Mouse (Mus musculus): ENCODE data around the gene Erc2. TPM values are rescaled to one million over a fixed set of nuclear protein-coding genes. Genes with fewer than 3 reads are reported as not detected.

Gene Erc2
- polyA plus RNA-seq, 1 experiment: 0.53 TPM

DNA sequence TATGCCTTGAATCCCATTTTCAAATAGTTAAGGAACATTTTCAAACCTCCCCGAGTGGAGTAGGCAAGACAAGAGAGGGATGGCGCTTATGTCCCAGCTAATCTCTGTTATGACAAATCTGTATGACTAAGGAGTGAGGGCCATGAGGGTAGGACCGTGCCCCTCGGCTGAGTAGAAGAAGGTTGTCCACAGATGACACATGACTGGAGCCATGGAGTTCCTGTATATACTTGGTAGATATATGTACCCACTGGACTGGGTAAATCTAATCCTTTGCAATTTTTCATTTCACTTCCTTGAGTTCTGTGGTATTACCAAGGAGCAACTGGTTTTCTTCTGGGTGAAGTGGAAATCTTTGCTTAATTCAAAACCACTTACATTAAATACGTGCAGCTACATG, 872.0 kb downstream of the Erc2 start:
- Histone ChIP-seq H3K79me2 (ENCODE audit: control insufficient read depth, insufficient read depth) (no peaks in the 10 kb centered on the region), H3K4me2 (ENCODE audit: low read depth) (no peak overlapping the region), H3K4me3 (no peak overlapping the region), H3ac (ENCODE audit: control insufficient read depth, insufficient read length) (no peak overlapping the region), H3K36me3 (ENCODE audit: control insufficient read depth, insufficient read depth) (no peaks in the 10 kb centered on the region), H3K27me3 (ENCODE audit: control insufficient read depth, insufficient read depth, insufficient read length) (no peaks in the 10 kb centered on the region)
- TF ChIP-seq MYOG (IDR thresholded peaks at IDR 0.05; ENCODE audit: control insufficient read depth in 1 of 3, insufficient read depth in 1 of 3, insufficient read length in 2 of 3, low read depth in 2 of 3) (no peak), MAX (IDR thresholded peaks at IDR 0.05; ENCODE audit: low read depth) (no peak), SRF (IDR thresholded peaks at IDR 0.05; ENCODE audit: control insufficient read depth, insufficient read length, low read depth) (no peak), REST (IDR thresholded peaks at IDR 0.05; ENCODE audit: insufficient read depth, insufficient read length) (no peak), USF1 (IDR thresholded peaks at IDR 0.05; ENCODE audit: low read depth) (no peak), CEBPB (IDR thresholded peaks at IDR 0.05; ENCODE audit: insufficient read depth, poor library complexity, severe bottlenecking) (no peak), E2F4 (IDR thresholded peaks at IDR 0.05; ENCODE audit: insufficient read depth) (no peak), POLR2AphosphoS2 (IDR thresholded peaks at IDR 0.05; ENCODE audit: insufficient read length, low read depth) (no peak)

DNA sequence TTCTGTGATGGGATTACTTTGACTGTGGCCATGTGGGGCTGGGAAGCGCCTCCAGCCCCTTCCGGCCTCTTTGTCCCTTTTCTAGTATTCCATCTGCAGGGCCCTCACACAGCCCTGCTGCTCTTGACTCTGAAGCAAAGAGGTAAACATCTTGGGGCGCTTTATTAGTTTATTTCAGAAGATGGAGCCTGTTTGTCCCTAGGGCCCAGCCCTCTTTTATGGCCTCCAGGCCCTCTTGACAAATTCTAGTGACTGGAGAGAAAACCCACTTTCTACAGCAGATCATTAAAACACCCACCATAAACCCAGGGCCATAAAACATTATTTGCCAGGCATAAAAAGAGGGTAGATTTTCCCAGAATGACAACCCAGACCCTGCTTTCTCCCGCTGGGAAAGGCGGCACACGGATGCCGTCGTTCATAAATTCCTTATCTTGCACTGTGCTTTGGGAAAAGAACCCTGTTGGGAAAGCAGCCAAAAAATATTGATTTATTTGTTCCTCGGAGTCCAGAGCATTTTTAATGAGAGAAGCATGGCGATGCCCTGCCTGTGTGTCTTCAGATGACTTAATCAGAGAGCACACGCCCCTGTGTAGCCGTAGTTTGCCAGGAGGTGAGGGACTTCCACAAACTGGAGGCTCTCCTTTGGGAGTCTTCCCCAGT, 879.1 kb downstream of the Erc2 start:
- H3K4me2 ChIP-seq (ENCODE audit: low read depth): no peak overlapping the region
- no peak overlapping the region for H3K4me3 ChIP-seq
- no peak overlapping the region for H3ac ChIP-seq (ENCODE audit: control insufficient read depth, insufficient read length)
- peaks cover 23% of the 10 kb centered on the region for H3K27me3 ChIP-seq (ENCODE audit: control insufficient read depth, insufficient read depth, insufficient read length)
- no peaks in the 10 kb centered on the region for H3K79me2 ChIP-seq (ENCODE audit: control insufficient read depth, insufficient read depth)
- no peak for TF ChIP-seq TCF3 (IDR thresholded peaks at IDR 0.05; ENCODE audit: insufficient read length, low read depth)
- H3K36me3 ChIP-seq (ENCODE audit: control insufficient read depth, insufficient read depth): no peaks in the 10 kb centered on the region

DNA sequence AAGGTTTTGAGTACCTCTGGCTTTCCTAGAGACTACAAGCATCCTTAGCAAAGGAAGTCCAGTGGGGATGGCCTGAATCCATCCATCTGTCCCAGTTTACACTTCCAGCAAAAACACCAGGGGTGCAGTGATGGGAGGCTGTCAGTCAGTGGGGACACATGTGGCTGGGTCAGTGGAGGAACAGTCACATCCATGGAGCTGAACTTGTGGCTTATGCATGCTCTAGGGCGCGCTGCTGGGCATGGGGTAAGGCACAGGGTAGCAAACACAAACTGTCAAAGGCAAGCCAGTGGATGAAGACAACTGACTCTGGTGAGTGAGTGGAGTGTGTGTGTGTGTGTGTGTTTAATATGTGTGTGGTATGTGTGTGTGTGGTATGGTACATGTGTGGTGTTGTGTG, 881.0 kb downstream of the Erc2 start:
- H3ac ChIP-seq (ENCODE audit: control insufficient read depth, insufficient read length): no peak overlapping the region
- no peak overlapping the region for H3K4me3 ChIP-seq
- no peaks in the 10 kb centered on the region for H3K36me3 ChIP-seq (ENCODE audit: control insufficient read depth, insufficient read depth)
- no peaks in the 10 kb centered on the region for H3K79me2 ChIP-seq (ENCODE audit: control insufficient read depth, insufficient read depth)
- no peak overlapping the region for H3K4me2 ChIP-seq (ENCODE audit: low read depth)
- TF ChIP-seq USF1 (IDR thresholded peaks at IDR 0.05; ENCODE audit: low read depth) (no peak), POLR2AphosphoS2 (IDR thresholded peaks at IDR 0.05; ENCODE audit: insufficient read length, low read depth) (no peak), MYOG (IDR thresholded peaks at IDR 0.05; ENCODE audit: control insufficient read depth in 1 of 3, insufficient read depth in 1 of 3, insufficient read length in 2 of 3, low read depth in 2 of 3) (no peak), E2F4 (IDR thresholded peaks at IDR 0.05; ENCODE audit: insufficient read depth) (no peak), CEBPB (IDR thresholded peaks at IDR 0.05; ENCODE audit: insufficient read depth, poor library complexity, severe bottlenecking) (no peak), MYOD1 (IDR thresholded peaks at IDR 0.05; ENCODE audit: control insufficient read depth in 1 of 3, insufficient read length in 2 of 3, low read depth in 2 of 3) (no peak), MAX (IDR thresholded peaks at IDR 0.05; ENCODE audit: low read depth) (no peak), REST (IDR thresholded peaks at IDR 0.05; ENCODE audit: insufficient read depth, insufficient read length) (no peak), SRF (IDR thresholded peaks at IDR 0.05; ENCODE audit: control insufficient read depth, insufficient read length, low read depth) (no peak), POLR2A (IDR thresholded peaks at IDR 0.05; ENCODE audit: insufficient read length, low read depth) (no peak), TCF12 (IDR thresholded peaks at IDR 0.05; ENCODE audit: insufficient read depth, poor library complexity, severe bottlenecking) (no peak), TCF3 (IDR thresholded peaks at IDR 0.05; ENCODE audit: insufficient read length, low read depth) (no peak)
- H3K27me3 ChIP-seq (ENCODE audit: control insufficient read depth, insufficient read depth, insufficient read length): peaks cover 25% of the 10 kb centered on the region

DNA sequence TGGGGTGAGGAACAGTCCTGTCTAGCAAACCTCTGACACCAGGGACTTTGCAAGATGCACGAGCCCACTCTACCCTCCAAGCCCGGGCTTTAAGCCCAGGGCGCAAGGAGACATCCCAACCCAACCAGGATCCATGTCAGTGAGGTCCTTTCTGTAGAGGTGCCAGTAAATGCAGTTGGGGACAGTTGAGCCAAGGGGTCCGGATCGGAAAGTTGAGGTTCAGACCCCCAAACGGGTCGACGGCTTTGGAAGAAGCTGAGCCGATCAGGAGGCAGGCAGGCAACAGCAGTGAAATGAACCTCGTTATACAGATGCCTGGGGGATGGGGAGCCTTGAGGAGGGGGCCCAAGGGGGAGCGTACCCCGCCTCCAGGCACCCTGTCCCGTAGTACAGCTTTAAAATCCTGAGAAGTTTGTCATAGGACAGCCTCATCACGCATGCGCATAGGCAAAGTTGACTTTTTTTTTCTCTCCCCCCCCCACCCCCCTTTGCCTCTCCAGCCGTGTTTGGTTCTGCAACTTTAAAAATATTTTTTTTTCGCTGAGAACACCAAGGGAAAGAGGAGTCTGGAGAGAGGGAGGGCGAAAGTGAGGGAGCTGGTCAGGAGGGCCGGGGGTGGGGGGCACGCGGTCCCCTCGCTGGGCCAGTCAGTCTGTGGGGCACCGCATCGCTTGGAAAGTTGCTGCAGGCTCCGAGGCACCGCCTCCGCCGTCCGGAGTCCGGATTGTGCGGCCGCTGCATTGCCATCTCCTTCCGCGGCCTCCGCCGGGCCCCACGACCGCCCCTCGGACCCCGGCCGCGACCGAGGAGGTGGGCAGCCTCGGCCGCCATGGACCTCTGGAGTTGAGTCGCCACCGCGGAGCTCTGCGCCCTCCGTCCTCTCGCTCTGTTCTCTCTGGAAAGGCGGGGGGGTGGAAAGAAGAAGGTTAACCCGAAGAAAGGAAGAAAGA, 882.1 kb downstream of the Erc2 start, which contains the start of gene Wnt5a:
TSS of gene Wnt5a (plus strand) at position 650 of the 950 bp plus-strand sequence.
- TF ChIP-seq POLR2A (IDR thresholded peaks at IDR 0.05; ENCODE audit: insufficient read length, low read depth) (no peak), SRF (IDR thresholded peaks at IDR 0.05; ENCODE audit: control insufficient read depth, insufficient read length, low read depth) (no peak), MYOG (IDR thresholded peaks at IDR 0.05; ENCODE audit: control insufficient read depth in 1 of 3, insufficient read depth in 1 of 3, insufficient read length in 2 of 3, low read depth in 2 of 3) (no peak), REST (IDR thresholded peaks at IDR 0.05; ENCODE audit: insufficient read depth, insufficient read length) (no peak), E2F4 (IDR thresholded peaks at IDR 0.05; ENCODE audit: insufficient read depth) (no peak)
- no peak within 1 kb of the TSS for H3ac ChIP-seq (ENCODE audit: control insufficient read depth, insufficient read length)
- H3K36me3 ChIP-seq (ENCODE audit: control insufficient read depth, insufficient read depth): no peaks in the 10 kb centered on the region
- H3K4me3 ChIP-seq: peak within 1 kb of the TSS; percentile 20
- H3K79me2 ChIP-seq (ENCODE audit: control insufficient read depth, insufficient read depth): no peaks in the 10 kb centered on the region
- peak within 1 kb of the TSS; percentile 56 for H3K4me2 ChIP-seq (ENCODE audit: low read depth)
- H3K27me3 ChIP-seq (ENCODE audit: control insufficient read depth, insufficient read depth, insufficient read length): peaks cover 25% of the 10 kb centered on the region

DNA sequence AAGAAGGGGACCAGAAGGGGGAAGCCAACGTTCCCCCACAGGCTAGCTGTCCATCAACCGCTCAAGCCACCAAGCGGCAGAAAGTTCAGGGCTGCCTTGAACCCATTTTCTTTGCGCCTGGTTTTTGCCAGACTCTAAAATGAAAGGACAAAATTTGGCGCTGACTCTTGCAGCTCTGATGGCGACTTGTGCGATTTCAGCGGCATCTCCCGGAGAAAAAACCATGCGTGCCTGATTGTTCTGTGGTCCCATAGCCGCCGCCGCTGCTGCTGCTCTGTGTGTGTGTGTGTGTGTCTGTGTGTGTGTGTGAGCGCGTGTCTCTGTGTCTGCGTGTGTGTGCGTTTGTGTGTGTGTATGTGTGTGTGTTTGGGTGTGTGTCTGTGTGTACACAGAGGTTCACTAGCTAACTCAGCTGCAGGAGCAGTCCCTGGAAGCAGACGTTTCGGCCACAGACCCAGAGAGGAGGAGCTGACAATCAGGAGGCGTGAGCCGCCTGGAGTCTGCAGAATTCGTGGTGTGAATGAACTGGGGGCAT, 882.9 kb downstream of the Erc2 start:
- Histone ChIP-seq H3K36me3 (ENCODE audit: control insufficient read depth, insufficient read depth) (no peaks in the 10 kb centered on the region), H3ac (ENCODE audit: control insufficient read depth, insufficient read length) (no peak overlapping the region), H3K79me2 (ENCODE audit: control insufficient read depth, insufficient read depth) (no peaks in the 10 kb centered on the region), H3K4me2 (ENCODE audit: low read depth) (peak overlapping the region; percentile 56), H3K4me3 (peak overlapping the region; percentile 20), H3K27me3 (ENCODE audit: control insufficient read depth, insufficient read depth, insufficient read length) (peaks cover 25% of the 10 kb centered on the region)
- TF ChIP-seq POLR2AphosphoS2 (IDR thresholded peaks at IDR 0.05; ENCODE audit: insufficient read length, low read depth) (no peak), MYOD1 (IDR thresholded peaks at IDR 0.05; ENCODE audit: control insufficient read depth in 1 of 3, insufficient read length in 2 of 3, low read depth in 2 of 3) (no peak), POLR2A (IDR thresholded peaks at IDR 0.05; ENCODE audit: insufficient read length, low read depth) (no peak), SRF (IDR thresholded peaks at IDR 0.05; ENCODE audit: control insufficient read depth, insufficient read length, low read depth) (no peak), USF1 (IDR thresholded peaks at IDR 0.05; ENCODE audit: low read depth) (no peak), E2F4 (IDR thresholded peaks at IDR 0.05; ENCODE audit: insufficient read depth) (no peak), REST (IDR thresholded peaks at IDR 0.05; ENCODE audit: insufficient read depth, insufficient read length) (no peak), TCF3 (IDR thresholded peaks at IDR 0.05; ENCODE audit: insufficient read length, low read depth) (no peak)
